Mouse (Mus musculus): ENCODE results near the gene Ubqlnl.

Ubqlnl gene

DNA sequence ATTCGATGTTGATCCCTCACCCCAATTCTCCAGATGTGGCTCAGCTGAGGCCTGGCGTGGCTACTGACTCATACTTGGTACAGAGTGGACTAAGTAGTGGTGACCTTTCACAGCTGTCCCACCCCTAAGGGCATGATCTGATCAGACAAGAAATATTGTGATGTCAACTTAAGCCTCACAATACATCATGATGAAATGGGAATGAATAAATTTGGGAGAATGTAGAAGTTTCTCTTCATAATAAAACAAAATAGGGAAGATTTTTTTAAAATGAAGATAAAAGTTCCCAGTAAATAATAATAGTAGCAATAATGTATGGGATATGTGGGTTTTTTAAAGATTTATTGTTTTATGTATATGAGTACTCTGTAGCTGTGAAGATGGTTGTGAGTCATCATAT, at the start of gene Ubqlnl:
Gene Ubqlnl, minus strand, starts transcription at position 101 of the 400 bp plus-strand sequence.
- no peak for DNase-seq

DNA sequence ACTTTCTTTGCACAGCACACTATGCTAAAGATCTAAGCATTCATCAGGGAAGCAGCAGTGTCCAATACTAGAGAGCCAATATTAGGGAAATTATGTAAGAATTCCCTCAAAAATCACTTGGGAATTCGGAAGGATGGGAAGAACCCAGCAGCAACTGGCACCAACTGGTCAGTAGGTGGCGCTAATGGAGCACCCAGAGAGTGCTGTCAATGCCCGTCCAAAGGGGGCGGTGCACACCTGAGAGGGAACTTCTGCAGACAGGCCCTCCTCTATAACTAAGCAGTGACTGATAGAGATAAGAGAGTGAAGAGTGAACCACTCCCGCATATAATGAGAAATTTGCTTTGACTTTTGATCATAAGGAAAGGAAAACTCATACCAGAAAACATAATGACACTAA, 49.5 kb upstream of the Ubqlnl start:
- peak; percentile 80 to 87 for DNase-seq

DNA sequence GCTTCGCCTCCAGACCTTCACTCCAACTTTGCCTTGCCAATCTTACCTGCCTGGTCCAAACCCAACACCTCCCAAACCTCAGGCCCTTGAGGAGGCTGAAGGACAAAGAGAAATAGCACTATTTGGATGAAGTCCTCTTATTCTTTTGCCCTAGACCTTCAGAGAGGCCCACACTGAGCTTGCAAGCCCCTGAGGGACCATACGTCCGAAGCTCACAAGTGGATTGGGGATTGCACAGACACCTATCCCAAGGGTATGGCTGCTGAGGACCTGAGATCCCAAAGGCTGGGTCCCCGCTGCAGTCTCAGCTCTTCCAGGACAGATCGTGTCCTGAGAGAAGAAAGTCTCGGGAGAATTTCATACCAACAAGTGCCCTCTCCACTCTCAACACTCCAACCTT, 45.5 kb upstream of the Ubqlnl start, which contains the start of gene Olfr649:
Gene Olfr649, minus strand, starts transcription at position 101 of the 400 bp plus-strand sequence.
- DNase-seq = no peak

DNA sequence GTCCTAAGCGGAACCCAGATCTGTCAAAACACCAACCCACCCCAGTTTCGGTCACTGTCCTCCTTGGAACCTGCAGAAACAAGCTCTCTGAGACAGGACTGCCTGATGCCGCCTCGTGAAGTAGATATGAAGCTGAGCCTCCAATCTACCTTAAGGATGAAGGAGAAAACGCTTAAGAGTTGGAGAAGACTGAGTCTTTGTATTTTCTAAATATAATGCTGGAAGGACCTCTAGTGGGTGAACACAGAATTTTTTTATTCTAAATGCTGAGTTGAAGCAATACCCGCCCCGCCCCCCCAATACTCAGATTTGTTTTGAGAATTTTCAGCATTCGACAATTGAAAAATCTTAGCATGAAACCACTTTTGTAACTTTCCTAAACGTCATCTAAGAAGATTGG, 40.9 kb upstream of the Ubqlnl start:
- no peak for DNase-seq

DNA sequence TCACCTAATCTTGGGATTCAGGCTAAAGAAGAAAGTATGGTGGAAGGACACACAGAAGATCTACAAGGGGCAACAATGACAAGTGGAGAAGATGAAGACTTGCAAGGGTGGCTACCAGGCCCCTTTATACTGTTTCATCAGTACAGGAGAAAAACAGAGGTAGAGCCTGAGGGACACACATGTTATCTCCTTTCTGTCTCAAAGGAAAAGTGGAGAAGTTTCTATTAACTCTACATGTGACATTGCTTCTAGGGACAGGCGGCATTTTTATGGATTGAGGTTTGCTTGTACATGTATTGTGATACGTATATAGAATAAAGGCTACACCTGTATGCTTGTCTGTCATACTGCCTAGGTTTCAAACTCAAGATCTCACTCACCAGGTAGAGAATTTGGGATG, 32.9 kb upstream of the Ubqlnl start, which contains the start of gene Olfr648:
Gene Olfr648, minus strand, starts transcription at position 101 of the 400 bp plus-strand sequence.
- DNase-seq = no peak

DNA sequence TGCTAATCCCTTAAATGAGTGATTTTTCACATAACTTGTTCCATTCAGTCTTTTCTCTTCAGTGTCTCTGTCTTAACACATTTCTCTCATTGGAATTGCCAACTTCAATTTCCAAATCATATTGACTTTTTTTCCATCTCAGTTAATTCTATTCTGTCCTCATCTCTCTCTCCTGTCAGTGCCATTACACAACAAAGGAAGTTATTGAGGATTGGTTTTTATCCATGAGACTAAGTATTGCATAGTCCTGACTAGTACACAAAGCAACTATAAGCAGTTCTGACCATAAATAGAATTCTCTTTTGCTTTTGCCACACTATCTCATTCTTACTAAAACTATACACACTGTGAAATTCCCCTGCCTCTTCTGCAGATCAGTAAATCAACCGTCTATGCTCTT, 28.7 kb upstream of the Ubqlnl start:
- no peak for DNase-seq

DNA sequence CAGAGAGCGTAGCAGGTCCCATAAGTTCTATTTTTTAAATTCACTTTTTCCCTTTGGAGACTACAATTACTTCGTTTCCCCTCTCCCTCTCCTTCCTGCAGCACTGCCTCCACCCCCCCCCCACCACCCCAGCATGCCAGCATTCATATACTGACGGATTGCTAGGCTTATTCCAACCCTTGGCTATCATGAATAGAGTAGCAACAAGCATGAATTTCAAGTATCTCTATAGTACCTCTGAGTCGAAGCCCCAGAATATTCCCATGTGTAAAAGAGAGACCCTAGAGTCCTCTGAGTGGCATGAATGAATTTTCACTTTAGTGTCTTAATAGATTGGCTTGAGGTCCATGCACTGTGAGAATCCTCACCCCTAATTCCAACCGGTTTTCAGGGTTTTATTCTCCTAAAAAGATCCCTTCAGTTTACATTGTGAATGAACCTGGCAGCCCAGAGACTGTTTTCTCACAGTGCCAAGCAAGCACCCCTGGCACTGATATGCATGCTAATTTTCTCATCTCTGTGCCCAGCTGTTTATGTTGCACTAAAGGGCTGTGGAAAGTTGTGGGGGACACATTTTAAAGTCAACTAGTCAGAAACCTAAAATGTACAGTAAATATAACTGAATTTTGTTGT, 28.2 kb upstream of the Ubqlnl start:
- DNase-seq = no peak

DNA sequence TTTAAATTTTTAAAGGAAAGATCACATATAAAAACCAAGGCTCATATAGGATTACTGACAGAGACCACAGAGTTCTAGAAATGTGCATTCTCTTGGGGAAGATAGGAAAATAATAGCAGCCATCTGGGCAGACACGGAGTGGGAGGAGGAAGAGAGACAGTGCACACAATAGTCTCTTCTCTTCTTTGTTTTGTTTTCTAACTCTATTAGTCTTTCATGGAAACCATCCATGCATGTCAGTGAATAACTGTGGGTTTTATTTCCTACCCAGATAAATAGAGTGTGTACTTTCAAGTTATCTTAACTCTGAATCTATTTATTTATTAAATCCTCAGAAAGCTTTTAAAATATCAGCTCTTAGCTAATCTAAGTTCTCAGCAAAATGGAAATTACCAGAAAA, 24.7 kb upstream of the Ubqlnl start:
- DNase-seq = no peak

DNA sequence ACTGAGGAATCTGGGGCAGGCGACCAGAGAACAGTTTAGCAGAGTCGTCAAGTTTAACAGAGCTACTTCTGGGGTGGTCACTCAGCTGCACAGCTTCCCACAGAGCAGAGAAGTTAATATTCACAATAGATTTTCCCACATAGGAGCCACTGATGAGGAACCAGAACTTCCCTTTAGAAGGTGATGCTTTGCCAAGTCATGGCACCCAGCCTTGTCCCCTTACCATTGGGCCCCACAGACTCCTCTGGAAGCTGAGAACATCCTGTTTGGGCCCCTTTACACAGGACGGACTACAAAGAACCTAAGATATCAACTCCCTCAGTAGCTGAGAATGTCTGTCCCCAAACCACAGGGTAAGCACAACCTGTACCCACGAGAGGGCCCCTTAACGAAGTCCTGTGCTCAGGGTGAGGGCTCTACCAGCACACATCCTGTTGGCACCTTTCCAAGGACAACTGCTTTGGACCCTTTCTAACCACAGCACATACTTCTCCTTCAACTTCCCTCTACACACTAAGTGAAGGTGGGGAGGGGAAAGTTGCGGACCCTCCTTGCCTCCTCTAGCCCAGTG, 19.4 kb upstream of the Ubqlnl start:
- DNase-seq = no peak

DNA sequence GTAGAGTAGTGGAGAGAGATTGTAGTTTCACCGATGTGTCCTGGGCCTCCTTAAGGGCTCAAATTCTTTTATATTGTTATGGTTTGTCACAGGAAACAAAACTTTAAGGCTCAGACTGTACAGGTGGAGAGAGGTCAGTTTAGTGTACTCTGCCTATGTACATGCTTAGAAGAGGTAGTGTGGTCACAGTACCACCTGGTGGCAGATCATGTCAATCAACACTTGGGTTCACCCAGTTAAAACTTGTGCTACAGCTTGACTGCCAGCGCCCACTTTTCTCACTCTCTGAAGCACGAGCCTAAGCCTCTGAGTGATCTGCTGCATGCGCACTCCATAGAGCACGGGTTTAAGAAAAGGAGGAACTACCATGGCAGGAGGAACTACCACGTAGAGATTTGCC, 16.7 kb upstream of the Ubqlnl start:
- no peak for DNase-seq

DNA sequence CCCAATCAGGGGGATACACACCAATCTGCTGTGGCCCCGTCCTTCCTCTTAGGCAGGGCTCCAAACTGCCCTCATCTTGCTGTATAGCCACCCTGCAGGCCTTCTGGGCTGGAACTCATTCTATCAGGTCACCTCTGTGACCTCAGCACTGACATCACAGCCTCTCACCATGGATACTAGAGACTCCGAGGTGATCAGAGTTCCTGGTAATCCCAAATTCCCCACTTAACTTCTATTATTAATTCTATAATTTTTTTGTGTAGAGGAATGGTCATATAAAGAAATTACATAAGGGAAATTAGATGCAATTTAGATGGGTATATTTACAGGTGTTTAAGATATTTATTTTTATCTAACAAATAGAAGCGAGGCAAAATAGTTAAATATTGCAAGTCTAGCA, 7.2 kb downstream of the Ubqlnl start, which contains the start of gene Ubqln3:
Gene Ubqln3, minus strand, starts transcription at position 101 of the 400 bp plus-strand sequence.
- DNase-seq = no peak

DNA sequence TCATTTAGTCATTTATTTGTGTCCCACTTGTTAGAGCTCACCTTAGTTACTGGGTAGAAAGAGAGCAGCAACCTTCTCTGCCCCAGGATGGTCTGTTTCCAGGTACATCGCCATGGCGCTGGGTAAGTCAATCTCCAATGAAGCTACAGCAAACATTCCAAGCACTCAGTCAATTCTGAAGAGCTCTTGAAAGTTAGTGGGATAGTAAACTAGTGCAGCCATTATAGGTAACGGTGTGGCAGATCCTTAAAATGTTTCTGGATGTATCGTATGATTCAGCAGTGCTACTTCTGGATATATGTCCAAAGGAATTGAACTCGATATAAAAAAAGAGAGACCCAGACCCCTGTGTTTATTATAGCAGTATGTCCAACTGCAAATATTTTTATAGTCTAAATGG, 13.1 kb downstream of the Ubqlnl start, which contains the start of gene Olfr643:
Gene Olfr643, minus strand, starts transcription at position 101 of the 400 bp plus-strand sequence.
- no peak for DNase-seq

DNA sequence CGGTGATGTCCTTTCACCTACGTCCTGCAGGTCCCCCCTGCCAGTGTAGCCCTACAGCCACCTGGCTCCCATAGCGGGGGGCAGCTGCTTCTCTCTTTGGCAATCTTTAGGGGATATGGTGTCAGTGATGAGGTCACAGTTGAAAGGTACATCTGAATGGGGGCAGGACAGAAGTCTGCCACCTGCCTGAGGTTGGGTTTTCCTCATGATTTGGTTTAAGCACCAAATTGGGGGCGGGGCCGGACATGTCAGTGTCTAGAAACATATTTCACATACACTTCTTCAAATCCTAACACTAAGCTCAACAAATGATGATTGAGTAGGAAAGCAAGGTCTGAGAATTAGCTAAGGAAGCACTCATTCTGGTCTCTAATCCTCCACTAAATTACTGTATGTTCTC, 20.6 kb downstream of the Ubqlnl start, which contains the start of gene Ubqln5:
Gene Ubqln5, minus strand, starts transcription at position 101 of the 400 bp plus-strand sequence.
- DNase-seq = no peak

DNA sequence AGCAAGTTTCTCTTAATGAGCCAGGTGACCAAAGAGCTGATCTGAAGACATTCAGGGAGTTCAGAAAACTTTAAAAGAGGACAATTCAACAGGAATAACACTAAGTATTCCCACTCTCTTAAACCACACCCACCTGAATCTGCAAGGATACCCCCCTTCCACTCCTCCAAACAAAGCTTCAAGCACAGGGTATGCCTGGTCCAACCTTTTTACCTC, 45.7 kb downstream of the Ubqlnl start, which contains the start of gene Olfr646:
Gene Olfr646, plus strand, starts transcription at position 117 of the 216 bp plus-strand sequence.
- DNase-seq = no peak

DNA sequence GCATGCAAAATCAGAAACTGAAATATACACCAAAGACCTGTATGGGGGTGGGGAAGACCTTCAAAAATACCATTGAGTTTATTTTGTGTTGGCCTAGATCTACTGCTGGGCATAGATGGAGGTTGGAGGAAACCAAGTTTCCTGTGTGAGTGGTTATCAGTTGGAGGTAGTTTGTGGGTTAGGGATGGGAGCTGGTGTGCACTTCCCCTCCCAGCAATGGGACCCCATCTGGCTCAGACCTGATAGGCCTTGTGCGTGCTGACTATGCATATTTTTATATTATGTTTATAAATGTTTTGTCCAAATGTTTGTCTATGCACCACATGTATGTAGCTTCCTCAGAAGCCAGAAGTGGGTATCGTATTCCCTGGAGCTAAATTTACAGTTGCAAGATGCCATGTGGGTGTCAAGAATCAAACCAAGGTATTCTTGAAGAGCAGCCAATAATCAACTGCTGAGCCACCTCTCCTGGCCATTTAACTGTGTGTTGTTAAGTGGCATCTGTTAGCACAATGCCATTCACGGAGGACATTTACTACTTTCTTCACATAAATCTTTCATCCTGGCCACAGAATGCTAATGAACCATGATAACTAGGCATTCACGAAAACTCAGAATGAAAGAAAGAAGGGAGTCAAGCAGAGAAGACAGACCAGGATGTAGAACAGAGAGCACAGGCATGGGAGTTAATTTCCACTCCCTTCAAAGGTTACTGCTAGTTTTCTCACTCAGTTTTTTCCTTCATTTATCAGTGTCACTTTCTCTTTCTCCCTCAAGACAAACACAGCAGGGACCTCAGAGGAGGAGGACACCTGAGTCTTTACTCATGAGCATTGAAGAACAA, 46.2 kb downstream of the Ubqlnl start:
- DNase-seq = no peak

All from kidney, postnatal 25 days (tissue).